Mouse (Mus musculus) ES-E14 (cell line): ENCODE data around the gene Sh3pxd2b. TPM values are rescaled to one million over a fixed set of nuclear protein-coding genes. Genes with fewer than 3 reads are reported as not detected.

ENCODE experiments used
- DNase-seq: peaks from one replicate; pipeline ENCODE4 v3.0.0-alpha.2; 2013; ENCODE audit warnings: low read depth, low spot score
- H3K27ac ChIP-seq: 2 replicates; pipeline ENCODE4 v1.5.1; 2012; ENCODE audit warnings: low read depth, mild to moderate bottlenecking, low read length, moderate library complexity, mixed read lengths; ENCODE audit not compliant: poor library complexity, insufficient read depth, severe bottlenecking
- H3K36me3 ChIP-seq: 2 replicates; pipeline ENCODE4 v1.6.1; 2012; ENCODE audit warnings: mild to moderate bottlenecking, low read length, moderate library complexity, mixed read lengths; ENCODE audit not compliant: control insufficient read depth, poor library complexity, insufficient read depth, severe bottlenecking
- H3K4me1 ChIP-seq, 2 experiments: fragments of 150-350 bp in 1 of 2; sonication (generic) in 1 of 2; 2 replicates each; pipeline ENCODE4 v1.6.1; 2012; ENCODE audit warnings: low read length in 2 of 2, mild to moderate bottlenecking in 1 of 2, mixed read lengths in 1 of 2; ENCODE audit not compliant: control insufficient read depth in 2 of 2, insufficient read depth in 2 of 2, poor library complexity in 1 of 2
- H3K4me3 ChIP-seq, 2 experiments: fragments of 150-350 bp in 1 of 2; sonication (generic) in 1 of 2; 2 replicates each; pipeline ENCODE4 v1.5.1; 2012; ENCODE audit warnings: low read length in 2 of 2, low read depth in 1 of 2, mild to moderate bottlenecking in 1 of 2, mixed read lengths in 1 of 2; ENCODE audit not compliant: insufficient read depth in 1 of 2, poor library complexity in 1 of 2, severe bottlenecking in 1 of 2
- H3K9ac ChIP-seq: 2 replicates; pipeline ENCODE4 v1.6.1; 2012; ENCODE audit warnings: low read depth, mild to moderate bottlenecking, low read length, mixed read lengths; ENCODE audit not compliant: poor library complexity, insufficient read depth, severe bottlenecking
- H3K9me3 ChIP-seq: fragments of 150-350 bp; sonication (generic); 2 replicates; pipeline ENCODE4 v1.6.1; 2012; ENCODE audit warnings: low read depth, mild to moderate bottlenecking, low read length; ENCODE audit not compliant: control insufficient read depth, insufficient read depth
- CHD2 ChIP-seq: IDR thresholded peaks from 2 replicates; pipeline ENCODE4 v1.6.1; 2014; ENCODE audit warnings: mild to moderate bottlenecking, low read depth, low read length, inconsistent platforms
- HCFC1 ChIP-seq: IDR thresholded peaks from 2 replicates; pipeline ENCODE4 v1.6.1; 2012; ENCODE audit warnings: low read length, inconsistent platforms, borderline replicate concordance; ENCODE audit not compliant: insufficient read depth
- MAFK ChIP-seq: IDR thresholded peaks from 2 replicates; pipeline ENCODE4 v1.6.1; 2014; ENCODE audit warnings: mild to moderate bottlenecking, low read depth, low read length, inconsistent platforms; ENCODE audit not compliant: insufficient read depth
- ZC3H11A ChIP-seq: IDR thresholded peaks from 2 replicates; pipeline ENCODE4 v1.6.1; 2012; ENCODE audit warnings: low read depth, mild to moderate bottlenecking, inconsistent platforms, low read length, borderline replicate concordance
- ZNF384 ChIP-seq: IDR thresholded peaks from 2 replicates; pipeline ENCODE4 v1.6.1; 2012; ENCODE audit warnings: low read depth, low read length, inconsistent platforms
- in situ Hi-C, 2 experiments: fragments of 600-800 bp; cut with MboI; formaldehyde crosslinking; loops; one replicate each; pipeline ENCODE4 v1.15.1; 2025; ENCODE audit warnings: low sequenced_read_pairs in 2 of 2, inconsistent platforms in 1 of 2; ENCODE audit not compliant: unreplicated experiment in 2 of 2
- total RNA-seq: library from RNA; depleted of rRNA; stranded (reverse); fragments of 300-350 nt; gene quantifications from 2 replicates; pipeline ENCODE4 v1.2.3, GENCODE M21; 2012

The Sh3pxd2b gene
- total RNA-seq, 1 experiment = 6.8 TPM

- Histone ChIP-seq H3K27ac (no peak overlapping the region), H3K9me3 (no peaks in the 10 kb centered on the region), H3K9ac (no peak overlapping the region), H3K4me3 (no peak overlapping the region), H3K4me1 (0 out of 4 replicates have a peak, but pooled peaks cover 0 to 3% of the 10 kb centered on the region in 2 experiments), H3K36me3 (peaks cover 2% of the 10 kb centered on the region; the same call in 1 of the 2 replicates)
- in situ Hi-C loops = no loop called here
- no peak for DNase-seq
- TF ChIP-seq ZC3H11A = no peak
Observed at GRCm38 (mm10) chr11:32424600-32424999, 77.0 kb downstream of the Sh3pxd2b start.

DNA sequence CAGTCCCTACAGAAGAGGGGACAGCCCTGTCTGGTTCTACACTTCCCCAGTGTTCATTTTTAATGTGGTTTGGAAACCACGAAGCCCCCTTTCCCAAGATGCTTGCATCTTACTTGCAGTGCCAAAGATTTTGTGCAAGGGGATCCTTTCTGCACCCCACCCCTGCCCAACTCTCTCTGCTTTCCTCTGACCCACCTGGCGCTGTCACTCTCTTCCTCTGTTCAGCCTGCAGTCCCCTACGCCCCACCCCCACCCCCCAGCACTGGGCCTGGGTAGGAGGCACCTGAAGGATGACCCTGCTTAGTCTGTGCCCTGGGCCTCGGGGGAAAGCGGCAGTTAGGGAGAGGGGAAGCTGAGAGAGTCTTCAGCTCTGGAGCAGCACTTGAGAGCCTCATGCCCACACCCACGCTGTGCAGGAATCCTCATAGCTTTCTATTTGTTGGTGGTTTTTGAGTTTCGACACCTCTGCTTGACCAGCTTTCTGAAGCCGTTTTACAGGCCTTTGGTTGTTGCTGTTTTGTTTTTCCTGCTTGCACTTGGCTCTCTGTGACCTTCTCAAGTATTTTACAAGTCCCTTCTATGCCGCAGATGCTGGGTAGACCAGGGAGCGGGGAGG is 77.5 kb downstream of the Sh3pxd2b start:
- Histone ChIP-seq H3K9ac (no peak overlapping the region), H3K9me3 (no peaks in the 10 kb centered on the region), H3K4me1 (0 out of 4 replicates have a peak, but pooled peaks cover 0 to 3% of the 10 kb centered on the region in 2 experiments), H3K36me3 (peaks cover 2% of the 10 kb centered on the region; the same call in 1 of the 2 replicates), H3K27ac (no peak overlapping the region), H3K4me3 (no peak overlapping the region)
- DNase-seq = no peak
- in situ Hi-C loops = no loop called here
- TF ChIP-seq CHD2 (no peak), MAFK (no peak), ZC3H11A (no peak), HCFC1 (no peak), ZNF384 (no peak)

DNA sequence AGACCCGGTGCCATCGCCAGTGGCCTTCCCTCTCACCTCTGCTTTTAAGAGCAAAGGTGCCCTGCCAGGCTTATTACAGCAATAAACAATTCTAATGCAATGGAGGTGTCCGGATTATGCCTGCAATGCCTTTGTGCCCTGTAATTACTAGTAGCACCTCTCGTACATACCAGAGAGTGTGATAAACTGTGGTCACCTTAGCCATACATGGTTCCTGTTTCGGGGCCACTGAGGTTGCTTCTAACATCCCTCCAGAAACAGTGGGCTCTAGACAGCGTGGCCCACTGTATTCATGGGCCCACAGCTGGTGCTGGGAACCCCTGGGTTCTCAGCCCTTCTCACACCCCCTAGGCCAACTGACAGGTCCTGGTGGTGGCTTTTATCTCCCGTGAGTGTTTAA is 79.9 kb downstream of the Sh3pxd2b start:
- in situ Hi-C loops = no loop called here
- no peaks in the 10 kb centered on the region for H3K9me3 ChIP-seq
- H3K36me3 ChIP-seq = no peaks in the 10 kb centered on the region
- no peak overlapping the region for H3K9ac ChIP-seq
- DNase-seq = no peak
- no peak overlapping the region for H3K4me3 ChIP-seq
- H3K4me1 ChIP-seq = no peaks in the 10 kb centered on the region
- no peak overlapping the region for H3K27ac ChIP-seq
- TF ChIP-seq ZNF384 (no peak), CHD2 (no peak), HCFC1 (no peak), MAFK (no peak), ZC3H11A (no peak)

- in situ Hi-C loops = no loop called here
- Histone ChIP-seq H3K9ac (no peak overlapping the region; the same call in 1 of the 2 replicates), H3K4me1 (no peaks in the 10 kb centered on the region), H3K36me3 (no peaks in the 10 kb centered on the region), H3K9me3 (no peaks in the 10 kb centered on the region), H3K4me3 (no peak overlapping the region), H3K27ac (no peak overlapping the region)
- no peak for TF ChIP-seq ZC3H11A
- no peak for TF ChIP-seq HCFC1
- no peak for TF ChIP-seq CHD2
- TF ChIP-seq MAFK = no peak
- DNase-seq = no peak
Observed at GRCm38 (mm10) chr11:32435410-32436060, 87.9 kb downstream of the Sh3pxd2b start.

DNA sequence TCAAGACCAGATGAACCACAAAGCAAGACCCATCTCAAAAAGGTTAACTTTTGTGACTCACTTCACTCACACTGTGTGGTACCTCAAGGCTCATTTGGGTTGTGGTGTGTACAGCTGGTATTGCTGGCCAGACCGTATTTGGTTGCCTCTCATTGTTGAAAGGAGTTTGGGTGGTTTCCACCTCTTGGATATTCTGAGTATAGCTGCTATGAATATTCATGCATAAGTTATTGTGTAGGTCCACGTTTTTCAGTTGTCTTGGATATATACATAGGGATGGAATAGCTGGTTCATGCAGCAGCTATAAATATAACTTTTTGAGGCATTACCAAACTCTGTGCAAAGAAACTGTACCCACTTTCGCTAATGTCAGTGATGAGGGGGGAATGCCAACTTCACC is 95.0 kb downstream of the Sh3pxd2b start:
- in situ Hi-C loops = no loop called here
- H3K9me3 ChIP-seq = no peaks in the 10 kb centered on the region
- no peak overlapping the region for H3K4me3 ChIP-seq
- DNase-seq = no peak
- no peaks in the 10 kb centered on the region for H3K4me1 ChIP-seq
- TF ChIP-seq ZNF384 (no peak), HCFC1 (no peak), ZC3H11A (no peak), MAFK (no peak), CHD2 (no peak)
- no peaks in the 10 kb centered on the region for H3K36me3 ChIP-seq
- no peak overlapping the region for H3K9ac ChIP-seq
- no peak overlapping the region for H3K27ac ChIP-seq
